Mouse (Mus musculus) MEL (cell line): ENCODE data around the gene Stk38l. TPM values are rescaled to one million over a fixed set of nuclear protein-coding genes. Genes with fewer than 3 reads are reported as not detected.

Experiments used
- DNase-seq: peaks from one replicate; pipeline ENCODE4 v3.0.0; 2011; ENCODE audit warnings: low read depth, low spot score
- H3K27ac ChIP-seq: 2 replicates; pipeline ENCODE4 v1.5.1; 2012; ENCODE audit warnings: low read depth, mild to moderate bottlenecking, control low read depth, low read length, moderate library complexity; ENCODE audit not compliant: control insufficient read depth
- H3K27me3 ChIP-seq, 2 experiments: fragments of 150-350 bp in 1 of 2; sonication (generic) in 1 of 2; 2 replicates each; pipeline ENCODE4 v1.6.1; 2012; ENCODE audit warnings: low read length in 2 of 2, mild to moderate bottlenecking in 2 of 2, improper control_type of control experiment in 1 of 2, moderate library complexity in 1 of 2; ENCODE audit not compliant: insufficient read depth in 2 of 2, control insufficient read depth in 1 of 2
- H3K36me3 ChIP-seq, 2 experiments: 2 replicates each; pipeline ENCODE4 v1.6.1; 2012 to 2014; ENCODE audit warnings: low read length in 2 of 2, improper control_type of control experiment in 1 of 2, inconsistent platforms in 1 of 2, mild to moderate bottlenecking in 1 of 2; ENCODE audit not compliant: insufficient read depth in 2 of 2, control insufficient read depth in 1 of 2
- H3K4me1 ChIP-seq, 2 experiments: fragments of 150-350 bp in 1 of 2; sonication (generic) in 1 of 2; 2 replicates each; pipeline ENCODE4 v1.6.1; 2012; ENCODE audit warnings: low read length in 2 of 2, improper control_type of control experiment in 1 of 2, mild to moderate bottlenecking in 1 of 2; ENCODE audit not compliant: insufficient read depth in 2 of 2, control insufficient read depth in 1 of 2
- H3K4me3 ChIP-seq, 2 experiments: fragments of 150-350 bp in 1 of 2; sonication (generic) in 1 of 2; 2 replicates each; pipeline ENCODE4 v1.5.1; 2012; ENCODE audit warnings: low read depth in 2 of 2, low read length in 2 of 2, mild to moderate bottlenecking in 2 of 2, moderate library complexity in 2 of 2, control low read depth in 1 of 2, improper control_type of control experiment in 1 of 2; ENCODE audit not compliant: control insufficient read depth in 1 of 2, insufficient read depth in 1 of 2
- H3K79me2 ChIP-seq: 2 replicates; pipeline ENCODE4 v1.6.1; 2012; ENCODE audit warnings: mild to moderate bottlenecking, low read length, moderate library complexity; ENCODE audit not compliant: control insufficient read depth, poor library complexity, insufficient read depth
- H3K9ac ChIP-seq: 2 replicates; pipeline ENCODE4 v1.6.1; 2012; ENCODE audit warnings: low read depth, mild to moderate bottlenecking, control low read depth, low read length, moderate library complexity; ENCODE audit not compliant: control insufficient read depth, poor library complexity, severe bottlenecking
- H3K9me3 ChIP-seq: fragments of 150-350 bp; sonication (generic); replicated peaks from 2 replicates; pipeline ENCODE4 v1.6.1; 2012; ENCODE audit warnings: mild to moderate bottlenecking, low read length, improper control_type of control experiment, moderate library complexity; ENCODE audit not compliant: insufficient read depth
- BHLHE40 ChIP-seq: IDR thresholded peaks from 2 replicates; pipeline ENCODE4 v1.6.1; 2012; ENCODE audit warnings: low read depth, mild to moderate bottlenecking, inconsistent platforms, low read length, improper control_type of control experiment, borderline replicate concordance
- CHD2 ChIP-seq: IDR thresholded peaks from 2 replicates; pipeline ENCODE4 v1.6.1; 2011; ENCODE audit warnings: low read length, improper control_type of control experiment
- CTCF ChIP-seq, 3 experiments: IDR thresholded peaks in 2 of 3; conservative IDR thresholded peaks in 1 of 3; 2 replicates each; pipeline ENCODE4 v1.5.1; 2011 to 2012; ENCODE audit warnings: low read length in 3 of 3, low read depth in 2 of 3, mild to moderate bottlenecking in 2 of 3, improper control_type of control experiment in 1 of 3, inconsistent platforms in 1 of 3, mixed read lengths in 1 of 3, moderate library complexity in 1 of 3; ENCODE audit not compliant: control insufficient read depth in 1 of 3, insufficient read depth in 1 of 3, poor library complexity in 1 of 3, severe bottlenecking in 1 of 3
- E2F4 ChIP-seq: IDR thresholded peaks from 2 replicates; pipeline ENCODE4 v1.6.1; 2011; ENCODE audit warnings: low read depth, low read length, improper control_type of control experiment, borderline replicate concordance
- ELF1 ChIP-seq: IDR thresholded peaks from 2 replicates; pipeline ENCODE4 v1.6.1; 2014; ENCODE audit warnings: low read depth, mild to moderate bottlenecking, inconsistent platforms, low read length, improper control_type of control experiment, moderate library complexity
- EP300 ChIP-seq, 2 experiments: IDR thresholded peaks; 2 replicates each; pipeline ENCODE4 v1.6.1; 2011; ENCODE audit warnings: improper control_type of control experiment in 2 of 2, low read length in 2 of 2, low read depth in 1 of 2, mild to moderate bottlenecking in 1 of 2
- ETS1 ChIP-seq: IDR thresholded peaks from 2 replicates; pipeline ENCODE4 v1.6.1; 2012; ENCODE audit warnings: low read depth, mild to moderate bottlenecking, inconsistent platforms, low read length, improper control_type of control experiment, moderate library complexity
- HCFC1 ChIP-seq: IDR thresholded peaks from 2 replicates; pipeline ENCODE4 v1.6.1; 2012; ENCODE audit warnings: low read depth, mild to moderate bottlenecking, inconsistent platforms, low read length, improper control_type of control experiment, moderate library complexity
- JUND ChIP-seq: IDR thresholded peaks from 2 replicates; pipeline ENCODE4 v1.6.1; 2011; ENCODE audit warnings: low read depth, mild to moderate bottlenecking, improper control_type of control experiment, low read length
- MAX ChIP-seq: IDR thresholded peaks from 2 replicates; pipeline ENCODE4 v1.6.1; 2011; ENCODE audit warnings: low read length, improper control_type of control experiment
- MAZ ChIP-seq: IDR thresholded peaks from 2 replicates; pipeline ENCODE4 v1.6.1; 2012; ENCODE audit warnings: low read depth, mild to moderate bottlenecking, inconsistent platforms, low read length, improper control_type of control experiment
- MEF2A ChIP-seq: IDR thresholded peaks from 2 replicates; pipeline ENCODE4 v1.6.1; 2014; ENCODE audit warnings: low read depth, mild to moderate bottlenecking, inconsistent platforms, low read length, improper control_type of control experiment; ENCODE audit not compliant: poor library complexity, insufficient replicate concordance, severe bottlenecking; ENCODE audit errors: extremely low read depth
- MXI1 ChIP-seq: IDR thresholded peaks from 2 replicates; pipeline ENCODE4 v1.6.1; 2011; ENCODE audit warnings: mild to moderate bottlenecking, low read depth, low read length, improper control_type of control experiment
- MYB ChIP-seq: IDR thresholded peaks from 2 replicates; pipeline ENCODE4 v1.6.1; 2011; ENCODE audit warnings: mild to moderate bottlenecking, low read depth, low read length, improper control_type of control experiment
- NELFE ChIP-seq: IDR thresholded peaks from 2 replicates; pipeline ENCODE4 v1.6.1; 2011; ENCODE audit warnings: low read depth, low read length, improper control_type of control experiment
- POLR2A ChIP-seq, 2 experiments: IDR thresholded peaks; 2 replicates each; pipeline ENCODE4 v1.6.1; 2011 to 2012; ENCODE audit warnings: low read length in 2 of 2, mild to moderate bottlenecking in 2 of 2, control low read depth in 1 of 2, improper control_type of control experiment in 1 of 2, low read depth in 1 of 2, moderate library complexity in 1 of 2; ENCODE audit not compliant: control insufficient read depth in 1 of 2, insufficient read depth in 1 of 2, poor library complexity in 1 of 2
- POLR2AphosphoS2 ChIP-seq: IDR thresholded peaks from 2 replicates; pipeline ENCODE4 v1.6.1; 2011; ENCODE audit warnings: low read length, improper control_type of control experiment
- POLR2AphosphoS5 ChIP-seq: IDR thresholded peaks from 2 replicates; pipeline ENCODE4 v1.6.1; 2012; ENCODE audit warnings: low read depth, borderline replicate concordance, mild to moderate bottlenecking, inconsistent platforms, low read length, moderate library complexity, mixed read lengths
- SIN3A ChIP-seq: IDR thresholded peaks from 2 replicates; pipeline ENCODE4 v1.6.1; 2012; ENCODE audit warnings: low read length, improper control_type of control experiment, inconsistent platforms
- TBP ChIP-seq: IDR thresholded peaks from 2 replicates; pipeline ENCODE4 v1.8.0; 2011; ENCODE audit warnings: low read depth, low read length, improper control_type of control experiment
- TCF12 ChIP-seq: IDR thresholded peaks from 2 replicates; pipeline ENCODE4 v1.6.1; 2014; ENCODE audit warnings: low read depth, mild to moderate bottlenecking, inconsistent platforms, low read length, improper control_type of control experiment, moderate library complexity
- UBTF ChIP-seq: IDR thresholded peaks from 2 replicates; pipeline ENCODE4 v1.6.1; 2012; ENCODE audit warnings: low read depth, mild to moderate bottlenecking, inconsistent platforms, low read length, improper control_type of control experiment, moderate library complexity, borderline replicate concordance; ENCODE audit not compliant: insufficient read depth
- USF1 ChIP-seq: IDR thresholded peaks from 2 replicates; pipeline ENCODE4 v1.6.1; 2014; ENCODE audit warnings: low read depth, mild to moderate bottlenecking, inconsistent platforms, low read length, improper control_type of control experiment, moderate library complexity
- ZKSCAN1 ChIP-seq: IDR thresholded peaks from 2 replicates; pipeline ENCODE4 v1.6.1; 2012; ENCODE audit warnings: low read depth, mild to moderate bottlenecking, inconsistent platforms, low read length, improper control_type of control experiment, moderate library complexity
- ZMIZ1 ChIP-seq: IDR thresholded peaks from 2 replicates; pipeline ENCODE4 v1.6.1; 2012; ENCODE audit warnings: low read depth, mild to moderate bottlenecking, inconsistent platforms, low read length, improper control_type of control experiment, moderate library complexity
- ZNF384 ChIP-seq: IDR thresholded peaks from 2 replicates; pipeline ENCODE4 v1.6.1; 2012; ENCODE audit warnings: low read depth, mild to moderate bottlenecking, inconsistent platforms, low read length, improper control_type of control experiment
- polyA plus RNA-seq, 2 experiments: library from polyadenylated mRNA; stranded (reverse) in 1 of 2; unstranded in 1 of 2; fragments of >175 nt in 1 of 2; fragments of >200 nt in 1 of 2; gene quantifications; 2 replicates each; pipeline versions ENCODE4 v1.2.1 to v1.2.4; 2012; ENCODE audit warnings: low replicate concordance in 2 of 2, low read depth in 1 of 2; ENCODE audit not compliant: insufficient read length in 2 of 2, insufficient read depth in 1 of 2, missing spikeins in 1 of 2
- total RNA-seq: library from RNA; depleted of rRNA; stranded (reverse); fragments of 300-350 nt; gene quantifications from 2 replicates; pipeline ENCODE4 v1.2.3, GENCODE M21; 2012; rRNA removed

Gene Stk38l
- total RNA-seq: 5.1 and 6.2 TPM in 2 replicates
- polyA plus RNA-seq: 1 to 10 TPM in 1 of 2 experiments, not detected in 1; 9.2 TPM

DNA sequence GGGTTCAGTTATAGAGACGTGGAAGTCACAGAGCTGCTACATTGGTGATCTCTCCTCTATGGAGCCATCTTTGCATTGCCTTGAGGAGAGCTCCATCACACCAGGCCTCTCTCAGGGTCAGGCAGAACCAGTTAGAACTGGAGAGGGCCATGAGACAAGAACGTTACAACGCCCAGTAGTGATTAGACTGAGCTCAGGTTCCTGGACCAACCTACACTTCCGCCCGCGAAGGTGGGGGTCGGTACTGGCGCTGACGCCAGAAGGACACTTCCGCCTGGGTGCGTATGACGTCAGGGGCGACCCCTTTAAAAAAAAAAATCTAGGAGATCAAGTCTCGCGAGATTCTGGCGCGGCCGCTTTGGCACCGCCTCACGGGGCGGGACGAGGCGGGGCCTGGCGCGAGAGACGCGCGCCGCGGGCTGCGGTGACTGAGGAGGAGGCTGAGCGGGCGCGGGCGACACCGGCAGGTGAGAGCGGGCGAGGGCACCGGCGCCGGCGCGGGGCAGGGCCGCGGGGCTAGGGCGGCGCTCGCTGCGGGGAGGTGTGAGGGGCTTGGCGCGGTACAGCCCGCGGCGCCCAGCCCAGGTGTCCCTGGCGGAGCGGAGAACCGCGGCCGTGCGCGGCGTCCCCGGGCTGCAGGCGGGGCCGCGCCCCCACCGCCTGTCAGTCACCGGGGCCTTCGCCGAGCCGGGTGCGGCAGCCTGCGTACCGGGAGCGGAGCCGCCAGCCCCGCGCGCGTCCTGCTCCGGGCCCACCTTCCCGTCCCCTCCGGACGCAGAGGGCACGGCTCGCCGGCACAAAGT is at the start of gene Stk38l:
TSS of gene Stk38l (plus strand) at position 415 of the 803 bp plus-strand sequence.
- peaks cover 0 to 14% of the 10 kb centered on the region in 2 experiments; a peak in 2 of 4 replicates for H3K36me3 ChIP-seq
- H3K27ac ChIP-seq: peak within 1 kb of the TSS; percentile 67
- TF ChIP-seq JUND (no peak), HCFC1 (peak; percentile 81), E2F4 (no peak), NELFE (peak; percentile 70), BHLHE40 (no peak), ZKSCAN1 (no peak), USF1 (no peak), POLR2AphosphoS2 (peak; percentile 39; the same call in 1 of the 2 replicates), CTCF (IDR thresholded peaks at IDR 0.05 in 2 of 3, conservative IDR thresholded peaks at IDR 0.05 in 1 of 3; ENCODE audit: control insufficient read depth in 1 of 3, insufficient read depth in 1 of 3, low read depth in 2 of 3, low read length in 3 of 3, poor library complexity in 1 of 3, severe bottlenecking in 1 of 3) (peak in 1 of 3 experiments; percentile 18; a peak in 1 of 6 replicates), POLR2A (IDR thresholded peaks at IDR 0.05; ENCODE audit: control insufficient read depth in 1 of 2, insufficient read depth in 1 of 2, low read depth in 1 of 2, low read length in 2 of 2, poor library complexity in 1 of 2) (peak; percentile 78 to 83), CHD2 (peak; percentile 94), ETS1 (peak; percentile 76), ZMIZ1 (no peak), SIN3A (peak; percentile 55), EP300 (IDR thresholded peaks at IDR 0.05; ENCODE audit: low read depth in 1 of 2, low read length in 2 of 2) (no peak), UBTF (no peak), MAX (0 out of 2 replicates have a peak, but pooled peaks have one; percentile 28), TCF12 (0 out of 2 replicates have a peak, but pooled peaks have one; percentile 8), MXI1 (peak; percentile 24; the same call in 1 of the 2 replicates), POLR2AphosphoS5 (no peak), MEF2A (no peak), MYB (no peak), ZNF384 (peak; percentile 95), TBP (peak; percentile 43), MAZ (peak; percentile 92; the same call in 1 of the 2 replicates), ELF1 (peak; percentile 82)
- TF ChIP-seq, all 39 proteins: peak for 15
- H3K9me3 ChIP-seq: no peaks in the 10 kb centered on the region
- peaks cover 7% of the 10 kb centered on the region for H3K79me2 ChIP-seq
- peak within 1 kb of the TSS; percentile 88 for H3K9ac ChIP-seq
- peaks cover 3 to 4% of the 10 kb centered on the region in 2 experiments; a peak in 3 of 4 replicates for H3K4me1 ChIP-seq
- H3K4me3 ChIP-seq: peak within 1 kb of the TSS; percentile 68 to 93
- DNase-seq: peak; percentile 95
- H3K27me3 ChIP-seq: no peaks in the 10 kb centered on the region
